ENCODE assay signal across 23 mouse cellular contexts in genomic region chr1:79592721-79593277, GRCm38 (mm10).
DNase-seq lines count a peak whose midpoint lies in the region; ATAC-seq and TF ChIP-seq lines count a peak whose summit lies in the region.
"Had no signal": no experiment of that assay in that cellular context is flagged by ENCODE, and none has a peak within 500 bp of the region (broad histone marks: within the 10 kb centered on the region; RNA-seq: fewer than 3 reads in every experiment).

No protein-coding gene starts in this region.

- WGBS in embryonic facial prominence, embryonic 14.5 days = 65% methylated on average over 4 of the region's 4 CpGs
- 89% methylated on average over 4 of the region's 4 CpGs for WGBS in embryonic facial prominence, embryonic 10.5 days
- 67% methylated on average over 4 of the region's 4 CpGs for WGBS in kidney, embryonic 15.5 days
- WGBS in lung, embryonic 14.5 days = 39% methylated on average over 4 of the region's 4 CpGs

- no peaks in the 10 kb centered on the region for H3K4me1 ChIP-seq in embryonic facial prominence, embryonic 14.5 days (ENCODE audit: control insufficient read depth, insufficient read depth, low read length)
- H3K4me1 ChIP-seq in embryonic facial prominence, embryonic 10.5 days = no peaks in the 10 kb centered on the region
- H3K4me1 ChIP-seq in kidney, embryonic 15.5 days = 0 out of 2 replicates have a peak, but pooled peaks cover 3% of the 10 kb centered on the region
- no peaks in the 10 kb centered on the region for H3K4me1 ChIP-seq in lung, embryonic 14.5 days (ENCODE audit: insufficient read depth)
- H3K4me1 ChIP-seq: forebrain, embryonic 10.5 days; liver, embryonic 13.5 days; midbrain, embryonic 12.5 days had no signal

- no peak overlapping the region for H3K27ac ChIP-seq in embryonic facial prominence, embryonic 14.5 days (replicated peaks; ENCODE audit: low read depth, low read length)
- no peak overlapping the region for H3K27ac ChIP-seq in embryonic facial prominence, embryonic 10.5 days (replicated peaks)
- H3K27ac ChIP-seq in kidney, embryonic 15.5 days = no peak overlapping the region
- H3K27ac ChIP-seq in lung, embryonic 14.5 days (ENCODE audit: low read depth) = no peak overlapping the region
- H3K27ac ChIP-seq: forebrain, embryonic 10.5 days; gastrocnemius, adult 2 months; hindbrain, embryonic 14.5 days; layer of hippocampus, adult 2 months; liver, embryonic 13.5 days; midbrain, embryonic 12.5 days; stomach, postnatal 0 days had no signal

- H3K4me3 ChIP-seq in embryonic facial prominence, embryonic 14.5 days (ENCODE audit: low read depth, low read length) = no peak overlapping the region
- no peak overlapping the region for H3K4me3 ChIP-seq in embryonic facial prominence, embryonic 10.5 days
- H3K4me3 ChIP-seq in kidney, embryonic 15.5 days (replicated peaks) = no peak overlapping the region
- no peak overlapping the region for H3K4me3 ChIP-seq in lung, embryonic 14.5 days (ENCODE audit: low read depth, low read length)
- H3K4me3 ChIP-seq: forebrain, embryonic 10.5 days; gastrocnemius, adult 2 months; layer of hippocampus, adult 2 months; liver, embryonic 13.5 days; midbrain, embryonic 12.5 days had no signal

- no peak overlapping the region for H3K9ac ChIP-seq in embryonic facial prominence, embryonic 14.5 days (ENCODE audit: low read depth, low read length)
- H3K9ac ChIP-seq in kidney, embryonic 15.5 days = no peak overlapping the region
- H3K9ac ChIP-seq in lung, embryonic 14.5 days = no peak overlapping the region
- H3K9ac ChIP-seq: hindbrain, embryonic 14.5 days; liver, embryonic 13.5 days; midbrain, embryonic 12.5 days had no signal

- no peaks in the 10 kb centered on the region for H3K36me3 ChIP-seq in embryonic facial prominence, embryonic 14.5 days (ENCODE audit: control insufficient read depth, insufficient read depth, low read length)
- H3K36me3 ChIP-seq in embryonic facial prominence, embryonic 10.5 days (replicated peaks) = no peaks in the 10 kb centered on the region
- H3K36me3 ChIP-seq in kidney, embryonic 15.5 days = no peaks in the 10 kb centered on the region
- H3K36me3 ChIP-seq in lung, embryonic 14.5 days (ENCODE audit: insufficient read depth) = no peaks in the 10 kb centered on the region
- H3K36me3 ChIP-seq: forebrain, embryonic 10.5 days; liver, embryonic 13.5 days; midbrain, embryonic 12.5 days had no signal

- no peak for TF ChIP-seq CTCF in lung, embryonic 14.5 days (IDR thresholded peaks at IDR 0.05; ENCODE audit: low read depth)

- no peaks in the 10 kb centered on the region for H3K27me3 ChIP-seq in embryonic facial prominence, embryonic 14.5 days (replicated peaks; ENCODE audit: control insufficient read depth, insufficient read depth, low read length)
- no peaks in the 10 kb centered on the region for H3K27me3 ChIP-seq in embryonic facial prominence, embryonic 10.5 days (replicated peaks; ENCODE audit: low read depth, poor library complexity, severe bottlenecking)
- H3K27me3 ChIP-seq in kidney, embryonic 15.5 days = no peaks in the 10 kb centered on the region
- H3K27me3 ChIP-seq in lung, embryonic 14.5 days (ENCODE audit: insufficient read depth, low read length) = no peaks in the 10 kb centered on the region
- H3K27me3 ChIP-seq: liver, embryonic 13.5 days; midbrain, embryonic 12.5 days had no signal

- H3K4me2 ChIP-seq in embryonic facial prominence, embryonic 14.5 days (ENCODE audit: low read depth, low read length) = no peak overlapping the region
- H3K4me2 ChIP-seq in kidney, embryonic 15.5 days = no peak overlapping the region
- H3K4me2 ChIP-seq in lung, embryonic 14.5 days = no peak overlapping the region
- H3K4me2 ChIP-seq: hindbrain, embryonic 14.5 days; liver, embryonic 13.5 days; midbrain, embryonic 12.5 days had no signal

- no peaks in the 10 kb centered on the region for H3K9me3 ChIP-seq in embryonic facial prominence, embryonic 14.5 days (ENCODE audit: control insufficient read depth, low read length)
- H3K9me3 ChIP-seq in embryonic facial prominence, embryonic 10.5 days = no peaks in the 10 kb centered on the region
- H3K9me3 ChIP-seq in kidney, embryonic 15.5 days (replicated peaks) = no peaks in the 10 kb centered on the region
- no peaks in the 10 kb centered on the region for H3K9me3 ChIP-seq in lung, embryonic 14.5 days (ENCODE audit: low read depth, low read length)
- H3K9me3 ChIP-seq: forebrain, embryonic 10.5 days; liver, embryonic 13.5 days; midbrain, embryonic 12.5 days had no signal

- peak; percentile 7 for DNase-seq in embryonic facial prominence, embryonic 14.5 days (ENCODE audit: low spot score)
- no peak for DNase-seq in embryonic facial prominence, embryonic 10.5 days (ENCODE audit: low spot score)
- DNase-seq in kidney, adult 18-20 months = peak; percentile 54
- DNase-seq in lung, embryonic 14.5 days = peak; percentile 68
- DNase-seq in lung, postnatal 36 days = no peak
- no peak for DNase-seq in ovary, postnatal 36 days (ENCODE audit: low spot score)
- DNase-seq: cerebellum, adult 11-12 months; cerebellum, postnatal 25 days; embryo, embryonic 11 days; gastrocnemius, adult 2 months; heart, adult 18-20 months; layer of hippocampus, postnatal 36 days; liver, embryonic 13.5 days; right cerebral cortex, postnatal 4 days had no signal

- no peak for ATAC-seq in embryonic facial prominence, embryonic 14.5 days (ENCODE audit: low read depth)
- ATAC-seq in kidney, embryonic 15.5 days (replicated peaks; ENCODE audit: low FRiP score) = no peak
- ATAC-seq in lung, embryonic 14.5 days (ENCODE audit: insufficient read depth) = peak; percentile 62; the same call in 1 of the 2 replicates
- ATAC-seq: activated CD4-positive, CD25-positive, alpha-beta regulatory T cell, adult 4 months; CD4-positive, CD25-positive, alpha-beta regulatory T cell, adult 4 months; lung, postnatal 0 days had no signal

Comparison
In these comparisons a context has a peak if more than half of its experiments do, and no peak if none do; other contexts are left out.
1. DNase-seq: peak in embryonic facial prominence, embryonic 14.5 days (single experiment), kidney, adult 18-20 months (single experiment) and lung, embryonic 14.5 days (single experiment); none in embryonic facial prominence, embryonic 10.5 days (single experiment), lung, postnatal 36 days (single experiment) and ovary, postnatal 36 days (single experiment).